Mouse (Mus musculus) kidney, postnatal 14 days (tissue): ENCODE measurements around the gene Arsb.

Experiments used
- DNase-seq: peaks from one replicate; pipeline ENCODE4 v3.0.0; 2022; ENCODE audit warnings: mixed read lengths

Gene Arsb

DNA sequence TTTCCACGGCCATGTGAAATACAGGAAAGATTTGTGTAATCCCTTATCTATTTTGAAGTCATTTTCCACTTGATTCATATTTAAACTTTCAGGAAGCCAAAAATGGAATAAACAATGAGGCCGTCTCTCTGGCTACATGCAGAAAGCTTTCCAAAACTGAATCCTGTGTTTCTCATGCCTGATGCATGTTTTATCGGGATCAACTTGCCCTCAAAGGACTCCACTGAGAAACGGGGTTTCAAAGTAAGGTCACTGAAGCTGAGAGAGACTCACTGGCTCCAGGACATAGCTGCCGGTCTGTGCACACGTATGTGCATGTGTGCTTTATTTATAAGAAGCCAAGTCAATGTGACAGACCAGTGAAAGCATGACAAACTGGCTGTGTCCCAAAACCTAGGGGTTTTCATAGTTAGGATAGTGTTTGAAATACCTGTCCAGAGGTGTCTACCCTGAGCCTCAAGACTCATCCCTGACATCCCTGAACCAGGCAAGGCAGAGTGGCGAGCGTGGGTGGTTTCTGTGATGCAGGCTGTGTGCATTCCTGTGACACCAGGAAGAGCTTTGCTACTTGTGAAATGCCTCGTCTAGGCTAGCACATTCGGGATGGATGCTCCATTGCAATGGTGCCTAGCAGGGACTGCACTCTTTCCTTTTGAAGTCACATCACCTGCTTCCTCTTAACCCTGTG lies 75.5 kb downstream of the Arsb start:
- DNase-seq = no peak

DNA sequence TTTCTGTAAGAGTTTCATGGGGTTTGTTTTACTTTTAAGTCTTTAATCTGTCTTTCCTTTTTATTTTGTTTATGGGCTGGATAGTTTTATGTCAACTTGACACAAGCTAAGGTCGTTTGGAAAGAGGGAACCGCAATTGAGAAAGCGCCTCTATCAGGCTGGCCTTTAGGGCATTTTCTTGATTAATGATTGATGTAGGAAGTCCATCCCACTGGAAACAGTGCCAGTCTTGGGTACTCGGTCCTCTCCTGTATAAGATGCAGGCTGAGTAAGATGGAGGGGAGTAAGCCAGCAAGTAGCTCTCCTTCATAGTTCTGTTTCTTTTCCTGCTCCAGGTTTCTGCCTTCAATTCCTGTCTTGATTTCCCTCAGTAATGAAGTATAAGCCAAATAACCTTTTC lies 76.2 kb downstream of the Arsb start:
- peak; percentile 39 for DNase-seq

DNA sequence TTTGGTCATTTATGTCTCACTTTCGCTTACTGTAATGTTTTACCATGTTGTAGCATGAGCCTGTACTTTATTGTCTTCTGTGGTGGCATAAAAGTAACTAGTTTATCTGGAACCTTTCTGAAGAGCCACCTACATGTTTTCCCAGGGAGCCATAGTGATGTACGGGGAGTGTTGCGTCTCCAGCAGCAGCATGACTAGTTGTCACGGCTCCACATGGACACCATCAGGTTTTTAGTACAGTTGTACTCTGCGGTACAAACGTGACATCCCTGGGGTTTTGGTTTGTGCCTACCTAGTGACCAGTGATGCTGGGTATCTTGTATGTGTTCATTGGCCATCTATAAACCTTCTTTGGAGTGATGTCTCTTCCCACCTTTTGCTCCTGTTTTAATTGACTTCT lies 77.2 kb downstream of the Arsb start:
- no peak for DNase-seq

DNA sequence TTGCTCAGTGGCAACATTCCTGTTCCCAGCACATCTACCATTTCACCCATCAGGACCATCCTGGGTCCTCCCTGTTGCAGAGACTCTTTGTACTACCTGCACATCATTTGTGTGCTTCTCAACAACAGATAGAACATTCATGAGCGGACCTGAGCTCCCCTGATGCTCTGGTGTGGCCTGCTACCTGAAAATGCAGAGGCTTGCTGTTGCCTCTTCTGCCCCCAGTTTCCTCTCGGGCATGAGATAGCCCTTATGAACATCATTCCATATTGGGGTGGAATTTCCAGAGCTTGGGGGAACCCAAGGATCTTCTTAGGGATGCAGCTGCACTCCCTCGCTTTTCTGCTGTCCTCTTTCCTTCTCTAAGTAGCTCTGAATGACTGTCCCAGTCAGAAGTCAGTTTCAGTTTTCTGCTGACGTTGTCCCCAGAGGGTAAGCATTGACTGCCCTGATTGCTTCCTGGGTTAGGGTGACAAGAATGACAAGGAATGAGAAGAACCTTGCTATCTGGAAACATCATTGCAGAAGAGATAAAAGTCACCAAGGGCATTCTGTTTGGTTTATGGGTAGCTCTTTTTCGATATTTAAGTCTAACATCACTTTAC lies 78.4 kb downstream of the Arsb start:
- no peak for DNase-seq

DNA sequence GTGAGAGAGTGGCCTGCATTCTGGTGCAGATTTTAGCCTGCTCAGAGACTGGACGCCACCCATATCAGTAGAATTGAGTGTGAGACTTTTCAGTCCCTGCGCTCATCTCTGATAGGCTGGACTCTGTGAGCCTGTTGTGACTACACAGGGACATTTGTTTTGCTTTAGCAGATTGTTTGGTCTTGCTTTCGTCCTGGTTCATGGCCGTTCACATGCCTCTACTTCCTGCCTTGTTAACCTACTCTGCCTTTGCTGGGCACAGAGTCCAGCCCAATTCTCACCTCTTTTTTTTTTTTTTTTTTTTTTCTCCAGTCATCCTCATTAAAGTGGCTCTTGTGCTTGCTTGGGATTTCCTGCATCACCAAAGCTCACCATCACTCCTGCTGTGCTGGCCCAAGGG lies 79.2 kb downstream of the Arsb start:
- DNase-seq = no peak

DNA sequence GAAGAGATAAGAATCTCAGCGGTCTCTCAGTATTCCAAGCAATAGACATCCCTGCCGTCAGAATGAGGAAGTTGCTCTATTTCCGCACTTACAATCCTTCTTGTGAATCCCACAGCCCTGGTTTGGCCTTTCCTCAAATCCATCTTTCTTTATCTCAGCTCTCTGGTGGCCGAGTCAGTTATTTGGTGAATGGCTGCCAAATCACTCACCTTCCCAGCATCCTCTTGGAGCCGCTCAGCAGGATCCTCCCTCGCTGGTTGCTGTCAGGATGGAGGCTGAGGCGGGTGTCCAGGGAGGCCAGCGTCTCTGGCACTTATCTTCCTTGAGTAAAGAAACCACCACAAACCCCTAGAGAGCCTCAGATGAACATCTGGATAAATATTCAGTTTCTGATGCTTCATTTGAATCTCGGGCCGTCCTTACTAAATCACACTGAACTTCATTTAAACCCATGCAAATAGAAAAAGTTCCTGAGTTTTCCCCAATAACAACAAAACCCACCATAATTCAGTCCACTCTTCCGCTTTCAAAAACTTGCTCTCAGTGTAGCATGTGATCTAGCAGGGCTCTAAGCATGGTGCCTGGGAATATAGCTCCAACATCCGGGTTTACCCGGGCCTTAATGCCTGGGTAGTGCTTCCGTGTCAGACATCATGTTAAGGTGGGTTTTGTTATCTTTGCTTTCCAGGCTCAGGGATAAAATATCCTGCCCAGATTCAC lies 81.1 kb downstream of the Arsb start:
- DNase-seq = peak; percentile 75

DNA sequence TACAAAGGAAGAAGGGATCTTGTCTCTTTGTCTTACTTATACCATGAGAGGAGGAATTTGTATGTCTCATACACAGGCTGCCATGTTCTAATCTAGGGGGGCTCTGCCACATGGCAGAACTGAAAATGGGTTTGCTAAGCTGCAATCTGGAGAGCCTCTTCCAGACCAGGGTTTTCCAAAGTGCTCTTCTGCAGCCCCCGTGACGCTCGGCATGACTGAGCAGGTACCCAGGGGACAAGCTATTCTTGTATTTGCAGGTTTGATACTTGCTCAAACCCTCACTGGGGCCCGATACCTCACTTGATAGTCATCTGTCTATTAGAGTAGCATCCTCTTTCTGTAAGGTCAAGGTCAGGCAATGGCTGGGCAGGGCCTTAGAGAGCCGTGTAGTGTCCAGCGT lies 82.3 kb downstream of the Arsb start:
- DNase-seq = no peak

DNA sequence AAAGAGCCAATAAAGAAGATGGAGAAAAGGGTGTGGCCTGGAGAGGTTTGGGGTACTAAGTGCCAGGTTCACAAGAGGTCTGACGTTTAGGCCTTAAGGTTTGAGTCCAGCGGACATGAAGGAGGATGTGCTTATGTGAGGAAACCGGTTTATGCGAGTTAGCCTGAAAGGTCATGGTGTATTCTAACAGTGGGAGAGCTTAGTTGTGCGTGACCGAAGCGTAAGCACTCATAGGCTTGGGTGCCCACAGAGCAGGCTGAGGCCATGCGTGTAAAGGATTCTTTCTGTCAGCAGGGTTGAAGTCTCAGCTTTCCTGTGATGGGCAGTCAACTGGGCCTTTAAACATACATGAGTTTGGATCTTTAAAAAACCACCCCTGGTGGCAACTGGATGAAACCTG lies 82.9 kb downstream of the Arsb start:
- no peak for DNase-seq

DNA sequence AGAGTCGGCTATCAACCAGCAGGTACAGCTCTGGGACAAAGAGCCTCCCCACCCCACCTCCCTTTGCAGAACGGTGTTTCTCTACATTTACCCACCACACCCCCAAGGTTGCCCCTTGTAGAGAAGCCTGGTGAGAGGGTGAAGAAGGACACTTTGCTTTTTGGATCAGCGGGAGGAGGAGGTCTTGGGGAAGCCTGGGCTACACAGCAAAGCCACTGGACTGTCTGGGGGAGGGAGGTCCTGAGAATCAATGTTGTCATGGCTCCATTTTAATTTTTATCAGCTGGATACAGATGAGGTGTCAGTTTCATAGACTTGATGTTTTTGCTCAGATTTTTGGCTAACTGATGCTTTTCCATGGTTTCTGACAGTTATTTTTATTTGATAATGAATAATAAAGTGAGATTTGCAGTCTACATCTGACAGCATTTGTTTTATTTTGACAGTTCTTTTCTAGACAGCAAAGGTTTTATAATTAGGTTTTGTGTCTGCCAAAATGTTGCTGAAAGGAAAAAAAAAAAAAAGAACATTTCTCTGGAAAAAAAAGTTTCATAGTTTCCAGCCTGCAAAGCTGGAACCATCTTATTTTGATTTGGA lies 83.6 kb downstream of the Arsb start:
- no peak for DNase-seq

DNA sequence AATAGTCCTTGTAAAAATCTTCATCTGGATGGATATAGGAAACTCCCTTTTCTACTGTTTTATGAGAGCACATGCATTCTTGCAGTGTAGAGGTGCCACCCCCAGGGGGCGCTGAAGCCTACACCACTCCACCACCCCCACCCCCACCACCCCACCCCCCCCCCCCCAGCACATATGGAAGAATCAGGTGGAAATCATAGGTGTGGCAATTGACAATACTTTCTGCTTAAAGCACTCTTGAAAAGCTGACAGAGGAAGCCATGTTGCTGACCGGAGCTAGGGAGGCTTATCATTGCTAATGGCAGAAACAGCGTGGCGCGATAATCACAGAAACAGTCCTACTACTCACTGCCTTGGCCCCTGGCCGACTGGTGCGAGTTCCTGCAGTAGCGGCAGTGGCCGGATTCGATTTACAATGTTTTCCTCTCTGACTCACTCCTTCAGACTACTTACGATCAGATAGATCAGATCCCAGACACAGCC lies 84.3 kb downstream of the Arsb start:
- DNase-seq = peak; percentile 49

DNA sequence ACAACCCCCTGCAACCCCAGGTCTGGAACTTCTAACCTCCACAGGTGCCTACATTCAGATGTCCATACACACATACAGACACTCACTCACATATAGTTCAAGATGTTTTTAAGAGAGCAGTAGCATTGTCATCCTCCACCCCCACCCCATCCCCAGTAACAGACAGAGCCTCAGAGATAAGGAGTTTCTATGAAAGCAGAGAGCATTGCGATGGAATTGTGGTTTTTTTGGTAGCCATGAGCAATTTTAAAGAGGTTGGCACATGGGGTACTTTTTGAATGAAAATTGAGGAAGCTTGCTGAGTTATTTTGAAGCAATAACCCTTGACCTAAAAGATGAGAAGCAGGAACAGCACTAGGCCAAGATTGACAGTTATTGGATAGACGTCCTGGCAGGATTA lies 89.8 kb downstream of the Arsb start:
- no peak for DNase-seq

DNA sequence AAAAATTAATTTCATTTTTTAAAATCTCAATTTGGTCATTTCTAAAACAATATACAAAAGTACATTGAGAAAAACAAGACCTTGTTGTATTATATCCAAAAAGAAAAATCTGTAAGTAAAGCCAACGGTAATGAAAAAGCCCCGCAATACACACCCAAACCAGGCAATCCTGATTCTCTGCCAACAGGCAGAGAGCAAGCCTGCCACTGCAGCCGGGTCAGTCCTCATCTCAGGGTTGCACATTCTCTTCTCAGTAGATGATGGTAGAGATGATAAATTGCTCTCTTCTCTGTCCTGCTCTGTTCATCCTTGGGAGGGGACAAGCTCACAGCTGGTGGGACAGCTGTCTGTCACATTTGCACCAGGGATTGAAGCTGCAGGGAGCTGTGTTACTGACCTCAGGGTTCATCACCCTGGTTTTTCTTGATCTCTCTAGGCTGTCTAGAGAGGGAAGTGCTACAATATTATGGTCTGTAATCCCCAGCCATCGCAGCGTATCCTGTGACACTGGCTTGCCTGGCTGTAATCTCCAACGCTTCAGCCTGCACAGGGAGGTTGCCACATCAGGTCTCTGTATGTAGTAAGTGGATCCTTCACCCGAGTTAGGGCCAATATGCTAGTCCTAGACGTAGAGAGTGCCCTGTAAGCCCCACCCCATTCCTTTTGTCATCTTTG lies 92.8 kb downstream of the Arsb start:
- no peak for DNase-seq

DNA sequence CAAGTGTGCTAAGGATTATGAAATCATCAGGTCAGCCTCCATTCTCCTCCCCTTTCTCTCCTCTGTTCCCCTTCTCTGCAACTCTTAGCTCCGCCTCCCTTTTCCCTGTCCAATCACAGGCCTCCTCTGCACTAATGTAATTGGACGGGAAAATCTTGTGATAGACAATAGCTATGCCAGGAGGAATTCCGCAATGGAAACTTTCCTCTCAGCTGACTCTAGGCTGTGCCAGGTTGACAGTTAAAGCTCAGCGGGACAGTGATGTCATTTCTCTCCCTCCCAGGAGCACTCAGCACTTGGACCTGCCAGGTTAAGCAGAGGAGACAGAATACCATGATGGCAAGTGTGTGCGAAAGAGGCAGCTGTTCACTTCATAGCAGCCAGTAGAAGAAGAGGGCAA lies 95.2 kb downstream of the Arsb start:
- DNase-seq = no peak

DNA sequence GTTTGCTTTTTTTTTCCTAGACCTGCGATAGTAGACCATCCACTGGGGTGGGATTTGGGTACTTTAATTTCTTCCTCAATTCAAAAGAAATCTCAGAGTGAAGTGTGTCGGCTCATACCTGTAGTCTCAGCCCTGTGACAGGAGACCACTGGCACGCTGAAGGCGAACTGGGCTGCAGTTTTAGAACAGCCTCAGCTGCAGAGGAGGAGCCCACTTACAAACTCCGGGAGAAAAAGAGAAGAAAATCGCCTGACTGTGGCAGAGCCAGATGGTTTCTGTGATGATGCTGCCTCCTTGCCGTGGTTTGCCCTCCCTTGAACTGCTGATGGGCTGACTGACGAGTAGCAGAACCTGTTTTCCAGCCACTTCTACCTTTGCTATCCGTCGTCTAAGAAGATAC lies 100.3 kb downstream of the Arsb start:
- DNase-seq = no peak

DNA sequence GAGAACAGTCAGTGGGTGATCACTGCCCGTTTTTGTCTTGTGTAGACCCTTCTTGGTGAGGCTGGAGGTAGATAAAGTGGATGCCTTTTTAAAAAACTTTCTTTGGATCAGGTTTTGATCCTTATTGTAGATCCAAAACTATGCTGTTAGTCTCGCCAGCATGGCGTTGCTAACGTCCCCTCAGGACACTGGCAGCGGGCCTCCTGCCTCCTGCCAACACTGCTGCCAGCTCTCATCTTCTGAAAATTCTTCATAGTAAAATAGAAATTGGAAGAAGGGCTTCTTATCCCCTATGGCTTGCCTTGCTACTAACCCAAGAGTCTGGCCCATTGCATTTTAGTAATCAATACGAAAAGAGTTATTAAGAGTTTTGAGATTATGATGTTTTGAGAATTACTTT lies 101.2 kb downstream of the Arsb start:
- no peak for DNase-seq

DNA sequence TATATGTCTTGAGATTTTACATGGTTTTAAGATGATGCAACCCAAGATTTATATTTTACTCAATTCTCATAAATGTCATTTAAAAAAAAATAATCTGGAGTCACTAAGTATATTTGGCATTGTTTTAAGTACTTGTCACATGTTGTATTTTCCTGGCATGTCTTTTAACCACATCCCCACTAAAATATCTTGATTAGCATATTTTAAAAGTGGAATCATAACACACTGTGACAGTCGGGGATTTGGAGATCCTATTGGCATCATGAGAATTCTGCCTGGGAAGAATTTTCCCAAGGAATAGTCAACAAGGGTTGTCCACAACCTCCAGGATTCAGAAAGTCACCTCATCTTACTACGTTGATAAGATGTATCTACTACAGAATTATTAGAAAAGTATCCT lies 106.5 kb downstream of the Arsb start:
- no peak for DNase-seq

DNA sequence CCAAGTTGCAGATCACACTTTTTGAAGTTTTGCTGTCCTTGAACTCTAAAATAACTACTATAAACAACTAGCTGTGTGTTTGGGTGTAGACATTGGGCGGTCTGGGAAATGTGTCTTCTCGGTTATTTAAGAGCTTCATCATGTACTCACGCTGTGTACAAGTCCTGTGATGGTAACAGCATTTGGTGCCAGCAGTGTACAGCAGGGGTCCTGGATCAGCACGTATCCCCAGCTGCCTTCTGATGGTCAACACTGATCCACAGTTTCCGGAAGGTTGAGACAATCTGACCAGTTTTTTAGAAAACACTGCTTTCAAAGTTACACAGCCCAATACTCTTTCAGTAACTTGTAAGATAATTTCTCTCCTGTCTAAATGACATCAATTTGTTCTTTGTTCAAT lies 108.0 kb downstream of the Arsb start:
- DNase-seq = no peak

DNA sequence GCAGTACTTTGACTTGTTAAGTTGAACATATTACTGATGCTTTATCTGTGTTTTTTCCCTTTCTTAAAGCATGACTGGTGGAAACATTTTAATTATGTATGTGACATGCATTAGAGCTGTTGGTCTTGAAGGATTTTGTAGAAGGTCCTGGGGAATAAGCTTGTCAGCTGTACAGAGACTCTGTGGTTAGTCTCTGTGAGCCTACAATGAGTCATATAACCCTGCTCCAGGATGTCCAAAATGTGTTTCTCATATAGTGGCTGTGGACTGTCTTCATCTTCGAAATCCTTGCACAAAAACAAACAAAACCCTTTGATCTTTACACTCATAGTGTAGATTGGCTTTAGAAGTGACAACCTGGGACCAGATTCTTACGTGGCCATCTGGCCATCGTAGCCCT lies 110.7 kb downstream of the Arsb start:
- no peak for DNase-seq

DNA sequence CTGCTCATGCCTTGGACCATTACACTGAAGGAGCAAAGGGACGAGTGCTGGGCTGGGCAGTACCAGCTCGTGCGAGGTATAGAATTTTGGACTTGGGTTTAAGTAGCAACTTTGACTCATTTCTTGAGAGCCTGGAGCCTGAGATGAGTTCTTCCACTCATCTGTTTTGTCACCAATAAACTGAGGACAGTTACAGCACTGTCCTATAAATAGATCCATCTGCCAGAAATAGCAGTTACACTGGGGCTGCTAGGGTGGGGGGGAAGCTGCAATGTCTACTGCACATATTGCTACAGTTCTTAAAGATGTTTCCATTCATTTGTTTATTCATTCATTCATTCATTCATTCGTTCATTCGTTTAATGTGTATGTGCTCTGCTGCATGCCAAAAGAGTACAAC lies 115.6 kb downstream of the Arsb start:
- no peak for DNase-seq

DNA sequence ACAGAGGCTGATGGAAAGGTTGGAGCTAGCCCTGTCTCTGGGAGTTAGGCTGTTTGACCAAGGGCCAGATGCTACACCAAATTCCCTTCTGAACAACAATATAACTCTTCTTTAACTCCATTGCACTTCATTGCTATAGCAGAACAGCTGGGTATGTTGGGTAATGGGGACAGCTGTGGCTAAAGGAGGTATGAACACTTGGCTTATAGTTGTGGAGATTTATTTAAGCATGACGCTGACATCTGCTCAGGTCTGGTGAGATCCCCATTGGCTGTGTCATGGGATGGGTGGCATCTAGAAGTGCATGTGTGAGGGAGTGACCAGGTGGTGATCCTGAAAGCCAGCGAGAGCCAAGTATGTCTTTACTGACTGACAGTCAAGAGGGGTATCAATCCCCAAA lies 116.8 kb downstream of the Arsb start:
- DNase-seq = no peak

DNA sequence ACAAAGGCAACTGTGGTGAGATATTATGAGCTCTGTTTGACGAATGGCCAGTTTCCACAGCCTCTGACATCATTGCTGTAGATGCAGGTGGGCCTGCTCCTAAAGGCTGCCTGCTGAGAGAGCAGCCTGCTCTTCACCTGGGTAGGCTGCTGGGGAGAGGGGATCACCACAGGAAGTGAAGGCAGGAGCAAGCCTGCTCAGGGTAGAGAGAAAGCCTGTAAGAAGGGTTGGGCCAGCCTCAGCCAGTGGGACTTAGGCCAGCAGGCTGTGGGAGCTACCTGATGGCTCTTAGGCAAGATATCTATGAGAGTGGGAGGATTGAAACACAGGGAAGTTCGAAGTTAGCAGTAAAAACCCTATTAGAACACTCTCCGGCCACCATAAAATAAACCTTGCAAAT lies 117.5 kb downstream of the Arsb start:
- DNase-seq = no peak

DNA sequence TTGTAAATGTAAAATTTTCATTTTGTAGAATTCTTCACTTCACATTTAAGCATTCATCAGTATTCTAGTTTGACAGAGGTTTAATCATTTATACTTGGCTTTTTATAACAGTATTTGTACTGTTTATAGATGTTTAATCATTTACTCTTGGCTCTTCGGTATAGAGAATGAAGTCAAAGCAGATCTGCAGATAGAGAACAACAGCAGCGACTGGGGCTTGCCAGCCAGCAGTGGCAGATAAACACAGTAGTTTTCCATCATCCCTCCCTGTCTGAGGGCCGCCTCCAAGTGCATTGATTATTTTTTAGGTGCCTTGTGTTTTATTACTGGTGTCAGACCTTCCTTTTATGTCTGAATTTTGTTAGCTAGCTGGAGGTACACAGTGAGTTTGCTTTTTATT lies 118.6 kb downstream of the Arsb start:
- peak; percentile 54 for DNase-seq

DNA sequence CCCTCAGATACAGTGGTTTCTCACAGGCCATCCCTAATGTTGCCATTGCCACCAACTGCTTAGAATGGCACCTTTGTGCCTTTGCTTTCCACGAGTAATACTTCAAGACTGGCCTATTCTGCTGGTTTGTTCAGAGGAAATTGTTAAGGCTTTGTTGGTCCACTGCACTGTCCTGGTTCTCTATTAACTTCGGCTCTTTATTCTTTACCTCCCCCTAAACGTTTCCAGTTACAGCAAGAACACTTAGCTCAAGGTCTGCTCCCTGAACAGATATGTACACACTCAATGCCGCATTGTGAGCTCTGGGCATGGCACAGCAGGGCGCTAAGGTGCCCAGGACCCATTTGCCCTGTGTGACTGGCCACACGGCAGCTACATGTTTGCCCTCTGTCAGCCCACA lies 119.8 kb downstream of the Arsb start:
- peak; percentile 59 for DNase-seq
